Mouse (Mus musculus) liver, adult 2 months (tissue): ENCODE results near the gene Slc10a4.

Experiments used
- CTCF ChIP-seq: fragments of 200-500 bp; IDR thresholded peaks from 2 replicates; pipeline ENCODE4 v1.5.1; 2011; ENCODE audit warnings: low read depth, low read length, control low read depth
- POLR2A ChIP-seq: fragments of 200-500 bp; IDR thresholded peaks from 2 replicates; pipeline ENCODE4 v1.6.1; 2011; ENCODE audit warnings: low read length, control low read depth; ENCODE audit not compliant: insufficient read depth; ENCODE audit errors: extremely low read depth

DNA sequence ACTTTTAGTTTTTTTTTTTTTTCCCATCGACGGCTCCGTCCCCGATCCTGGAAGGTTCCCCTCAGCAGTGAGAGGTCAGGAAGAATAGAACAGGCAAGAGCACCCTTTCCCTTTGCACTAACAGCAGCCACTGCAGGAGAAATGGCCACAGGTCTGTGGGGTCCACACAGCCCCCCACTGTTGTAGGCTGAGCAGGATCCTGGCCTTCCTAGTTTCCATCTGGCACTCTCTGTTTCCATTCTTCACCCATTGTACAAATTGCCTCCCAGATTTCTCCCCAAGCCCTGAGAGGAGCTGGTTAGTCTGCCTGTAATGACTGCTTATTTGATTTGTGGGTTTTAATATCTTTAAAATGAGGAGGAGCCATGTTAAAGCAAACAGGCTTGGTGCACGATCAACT is 2.6 kb upstream of the Slc10a4 start:
- TF ChIP-seq CTCF: no peak
- no peak for TF ChIP-seq POLR2A
